Mouse (Mus musculus): ENCODE results near the gene Sucnr1. TPM values are rescaled to one million over a fixed set of nuclear protein-coding genes. Genes with fewer than 3 reads are reported as not detected.
"Not testable (repeated sequence)": the region's sequence is repeated elsewhere in the genome, so short reads cannot be mapped to it uniquely, and the experiment has no call there.

Sucnr1 gene
- polyA plus RNA-seq, 1 experiment from 2014 or later, result not detected

DNA sequence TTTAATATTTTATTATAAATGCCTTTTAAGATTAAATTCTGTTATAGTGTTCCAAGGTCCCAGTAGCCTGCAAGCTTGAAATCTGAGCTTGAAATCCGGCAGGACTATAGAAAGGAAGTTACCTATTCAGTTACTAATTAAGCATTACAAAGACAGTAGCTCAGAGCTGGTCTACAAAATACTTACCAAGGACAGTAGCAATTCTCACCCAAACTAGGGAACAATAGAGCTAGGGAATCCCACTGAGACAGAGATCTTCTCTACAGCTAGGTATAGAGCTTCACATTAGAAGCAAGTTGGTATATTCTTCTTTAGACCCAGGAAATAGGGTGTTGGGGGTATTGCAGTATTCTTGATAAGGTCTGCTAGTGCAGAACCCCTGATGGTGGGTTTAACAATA is 24.8 kb downstream of the Sucnr1 start:
- H3K36me3 ChIP-seq (ENCODE audit: control insufficient read depth, insufficient read depth, low read length); H3K9ac ChIP-seq (ENCODE audit: low read length); DNase-seq (ENCODE audit: low spot score); H3K4me3 ChIP-seq (ENCODE audit: low read depth, low read length); H3K4me1 ChIP-seq (ENCODE audit: control insufficient read depth, insufficient read depth, low read length); H3K27me3 ChIP-seq (replicated peaks; ENCODE audit: control insufficient read depth, insufficient read depth, low read length); H3K4me2 ChIP-seq (ENCODE audit: low read length); ATAC-seq; H3K9me3 ChIP-seq (replicated peaks; ENCODE audit: control insufficient read depth, low read length); H3K27ac ChIP-seq (ENCODE audit: low read depth, low read length): not testable (repeated sequence)
- 43% methylated on average over 1 of the region's 1 CpGs for WGBS

GRCm38 (mm10) chr3:60107736-60108135 is 26.1 kb downstream of the Sucnr1 start:
- no peaks in the 10 kb centered on the region for H3K27me3 ChIP-seq (replicated peaks; ENCODE audit: control insufficient read depth, insufficient read depth, low read length)
- no peaks in the 10 kb centered on the region for H3K9me3 ChIP-seq (replicated peaks; ENCODE audit: control insufficient read depth, low read length)
- H3K4me2 ChIP-seq (ENCODE audit: low read length), result no peak overlapping the region
- H3K4me3 ChIP-seq (ENCODE audit: low read depth, low read length), result no peak overlapping the region
- ATAC-seq (no peak), DNase-seq (ENCODE audit: low spot score) (no peak)
- H3K27ac ChIP-seq (ENCODE audit: low read depth, low read length), result no peak overlapping the region
- no peaks in the 10 kb centered on the region for H3K36me3 ChIP-seq (ENCODE audit: control insufficient read depth, insufficient read depth, low read length)
- 92% methylated on average over 3 of the region's 3 CpGs for WGBS
- no peak overlapping the region for H3K9ac ChIP-seq (ENCODE audit: low read length)
- H3K4me1 ChIP-seq (ENCODE audit: control insufficient read depth, insufficient read depth, low read length), result no peaks in the 10 kb centered on the region

- Histone ChIP-seq H3K27ac (ENCODE audit: low read depth, low read length) (no peak overlapping the region), H3K9me3 (replicated peaks; ENCODE audit: control insufficient read depth, low read length) (no peaks in the 10 kb centered on the region), H3K36me3 (ENCODE audit: control insufficient read depth, insufficient read depth, low read length) (no peaks in the 10 kb centered on the region), H3K4me3 (ENCODE audit: low read depth, low read length) (no peak overlapping the region), H3K9ac (ENCODE audit: low read length) (no peak overlapping the region), H3K4me2 (ENCODE audit: low read length) (no peak overlapping the region), H3K4me1 (ENCODE audit: control insufficient read depth, insufficient read depth, low read length) (no peaks in the 10 kb centered on the region), H3K27me3 (replicated peaks; ENCODE audit: control insufficient read depth, insufficient read depth, low read length) (no peaks in the 10 kb centered on the region)
- ATAC-seq (no peak), DNase-seq (ENCODE audit: low spot score) (no peak)
These were observed 27.1 kb downstream of the Sucnr1 start for GRCm38 (mm10) chr3:60108815-60109214.

DNA sequence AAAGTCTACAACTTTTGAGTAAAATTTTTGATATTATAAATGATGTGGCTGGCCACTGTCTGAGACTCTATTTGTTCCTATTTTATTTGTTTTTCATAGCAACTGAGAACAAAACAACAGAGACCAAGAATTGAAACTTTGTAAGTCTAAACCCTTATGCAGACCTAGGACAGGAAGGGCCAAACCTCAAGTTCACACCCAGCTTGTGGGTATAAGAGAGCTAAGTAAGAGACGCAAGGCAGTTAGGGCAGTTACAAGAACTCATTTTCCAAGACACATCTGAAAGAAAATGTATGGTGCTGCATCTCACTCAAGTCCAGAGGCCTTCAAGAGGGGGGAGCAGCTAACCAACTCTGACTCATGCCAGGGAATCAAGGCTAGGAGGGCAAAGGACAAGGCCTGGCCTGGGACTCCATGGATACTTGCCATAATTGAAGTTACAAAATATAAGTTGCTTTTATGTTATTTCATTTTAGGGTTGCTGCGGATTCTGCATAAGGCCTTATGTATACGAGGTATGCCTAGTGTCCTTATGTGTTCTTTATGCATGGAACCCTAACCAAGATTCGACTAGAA is 29.6 kb downstream of the Sucnr1 start:
- DNase-seq (ENCODE audit: low spot score) (no peak), ATAC-seq (no peak)
- 92% methylated on average over 4 of the region's 4 CpGs for WGBS
- Histone ChIP-seq H3K4me2 (ENCODE audit: low read length) (no peak overlapping the region), H3K27me3 (replicated peaks; ENCODE audit: control insufficient read depth, insufficient read depth, low read length) (no peaks in the 10 kb centered on the region), H3K27ac (ENCODE audit: low read depth, low read length) (no peak overlapping the region), H3K9ac (ENCODE audit: low read length) (no peak overlapping the region), H3K4me1 (ENCODE audit: control insufficient read depth, insufficient read depth, low read length) (no peaks in the 10 kb centered on the region), H3K36me3 (ENCODE audit: control insufficient read depth, insufficient read depth, low read length) (no peaks in the 10 kb centered on the region), H3K9me3 (replicated peaks; ENCODE audit: control insufficient read depth, low read length) (no peaks in the 10 kb centered on the region), H3K4me3 (ENCODE audit: low read depth, low read length) (no peak overlapping the region)

DNA sequence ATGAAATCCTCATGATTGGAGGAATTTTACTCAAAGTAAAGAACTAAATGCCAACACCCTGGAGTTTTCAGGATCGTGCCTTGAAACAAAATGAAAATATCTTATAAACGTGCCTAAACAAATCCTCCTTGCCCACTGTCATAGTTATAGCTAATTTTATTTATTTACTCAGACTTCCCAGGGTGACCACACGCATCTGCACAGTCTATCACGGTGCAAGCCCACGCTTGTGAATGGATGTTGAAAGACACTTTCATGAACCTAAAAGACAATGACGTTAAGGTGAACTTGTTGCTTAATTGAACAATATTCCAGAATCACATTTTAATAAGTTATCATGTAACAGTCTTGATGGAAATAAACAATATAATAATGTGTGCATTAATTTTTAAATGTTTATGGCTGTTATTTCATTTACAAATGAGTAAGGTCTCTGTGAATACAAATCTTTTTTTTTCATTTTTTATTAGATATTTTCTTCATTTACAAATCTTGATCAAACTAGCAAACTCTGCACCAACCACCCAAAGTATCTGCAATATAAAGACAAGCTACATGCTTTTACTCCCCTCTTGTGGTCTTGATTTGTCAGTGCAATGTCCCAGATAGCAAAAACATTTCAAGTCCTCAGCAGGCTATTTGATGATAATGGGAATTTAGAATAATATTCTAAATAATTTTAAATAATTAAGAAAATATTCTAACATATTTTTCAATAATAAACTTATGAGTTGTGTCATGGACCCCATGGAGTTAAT is 30.4 kb downstream of the Sucnr1 start:
- Histone ChIP-seq H3K36me3 (ENCODE audit: control insufficient read depth, insufficient read depth, low read length) (no peaks in the 10 kb centered on the region), H3K9ac (ENCODE audit: low read length) (no peak overlapping the region), H3K4me1 (ENCODE audit: control insufficient read depth, insufficient read depth, low read length) (no peaks in the 10 kb centered on the region), H3K9me3 (replicated peaks; ENCODE audit: control insufficient read depth, low read length) (no peaks in the 10 kb centered on the region), H3K4me2 (ENCODE audit: low read length) (no peak overlapping the region), H3K27ac (ENCODE audit: low read depth, low read length) (no peak overlapping the region), H3K27me3 (replicated peaks; ENCODE audit: control insufficient read depth, insufficient read depth, low read length) (no peaks in the 10 kb centered on the region), H3K4me3 (ENCODE audit: low read depth, low read length) (no peak overlapping the region)
- ATAC-seq (peak; percentile 67; the same call in 1 of the 2 replicates), DNase-seq (ENCODE audit: low spot score) (peak; percentile 73)
- WGBS, result 87% methylated on average over 6 of the region's 6 CpGs

GRCm38 (mm10) chr3:60114571-60114970 is 32.9 kb downstream of the Sucnr1 start:
- no peak for ATAC-seq
- Histone ChIP-seq H3K27me3 (replicated peaks; ENCODE audit: control insufficient read depth, insufficient read depth, low read length) (no peaks in the 10 kb centered on the region), H3K27ac (ENCODE audit: low read depth, low read length) (no peak overlapping the region), H3K9ac (ENCODE audit: low read length) (no peak overlapping the region), H3K4me1 (ENCODE audit: control insufficient read depth, insufficient read depth, low read length) (no peaks in the 10 kb centered on the region), H3K4me2 (ENCODE audit: low read length) (no peak overlapping the region), H3K4me3 (ENCODE audit: low read depth, low read length) (no peak overlapping the region), H3K36me3 (ENCODE audit: control insufficient read depth, insufficient read depth, low read length) (no peaks in the 10 kb centered on the region), H3K9me3 (replicated peaks; ENCODE audit: control insufficient read depth, low read length) (no peaks in the 10 kb centered on the region)
- WGBS, result 65% methylated on average over 2 of the region's 2 CpGs
- no peak for DNase-seq (ENCODE audit: low spot score)

DNA sequence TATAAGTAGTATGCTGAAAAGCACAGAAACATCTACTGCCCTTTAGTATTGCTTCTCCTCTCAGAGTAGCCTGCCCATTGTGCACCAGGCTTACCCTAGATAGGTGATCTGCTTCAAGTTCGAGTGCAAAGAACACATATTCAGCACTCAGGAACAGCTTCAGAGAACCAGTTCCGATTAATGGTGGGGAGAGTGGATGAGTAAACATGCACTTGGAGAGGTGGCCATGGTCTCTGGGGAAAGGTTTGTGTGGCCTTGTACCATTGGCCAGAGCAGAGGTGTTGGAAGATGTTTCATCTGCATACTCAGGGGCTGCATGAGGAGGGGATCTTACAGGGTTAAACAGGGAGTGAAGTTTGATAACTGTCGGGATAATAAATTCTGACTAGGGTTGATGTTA is 39.8 kb downstream of the Sucnr1 start:
- no peak for ATAC-seq
- H3K9me3 ChIP-seq (replicated peaks; ENCODE audit: control insufficient read depth, low read length), result no peaks in the 10 kb centered on the region
- DNase-seq (ENCODE audit: low spot score), result no peak

GRCm38 (mm10) chr3:60123859-60124794 is 42.5 kb downstream of the Sucnr1 start:
- Histone ChIP-seq H3K9me3 (replicated peaks; ENCODE audit: control insufficient read depth, low read length) (no peaks in the 10 kb centered on the region), H3K4me3 (ENCODE audit: low read depth, low read length) (no peak overlapping the region), H3K4me2 (ENCODE audit: low read length) (no peak overlapping the region), H3K36me3 (ENCODE audit: control insufficient read depth, insufficient read depth, low read length) (no peaks in the 10 kb centered on the region), H3K27ac (ENCODE audit: low read depth, low read length) (no peak overlapping the region), H3K27me3 (replicated peaks; ENCODE audit: control insufficient read depth, insufficient read depth, low read length) (no peaks in the 10 kb centered on the region), H3K9ac (ENCODE audit: low read length) (no peak overlapping the region), H3K4me1 (ENCODE audit: control insufficient read depth, insufficient read depth, low read length) (no peaks in the 10 kb centered on the region)
- peak; percentile 22 for DNase-seq (ENCODE audit: low spot score)
- ATAC-seq, result peak; percentile 72
- WGBS, result 45% methylated on average over 9 of the region's 9 CpGs

More for the DNA sequence above, 39.8 kb downstream of the Sucnr1 start:
- no peaks in the 10 kb centered on the region for H3K36me3 ChIP-seq (ENCODE audit: control insufficient read depth, insufficient read depth, low read length)
- 80% methylated on average over 3 of the region's 3 CpGs for WGBS
- no peak overlapping the region for H3K4me2 ChIP-seq (ENCODE audit: low read length)
- H3K27ac ChIP-seq (ENCODE audit: low read depth, low read length), result no peak overlapping the region
- H3K27me3 ChIP-seq (replicated peaks; ENCODE audit: control insufficient read depth, insufficient read depth, low read length), result no peaks in the 10 kb centered on the region
- no peaks in the 10 kb centered on the region for H3K4me1 ChIP-seq (ENCODE audit: control insufficient read depth, insufficient read depth, low read length)
- no peak overlapping the region for H3K9ac ChIP-seq (ENCODE audit: low read length)
- H3K4me3 ChIP-seq (ENCODE audit: low read depth, low read length), result no peak overlapping the region
